Mouse (Mus musculus): ENCODE data around the gene Cldn10. TPM values are rescaled to one million over a fixed set of nuclear protein-coding genes. Genes with fewer than 3 reads are reported as not detected.

Cldn10 gene
- polyA plus RNA-seq, 1 experiment from 2014 or later: not detected

DNA sequence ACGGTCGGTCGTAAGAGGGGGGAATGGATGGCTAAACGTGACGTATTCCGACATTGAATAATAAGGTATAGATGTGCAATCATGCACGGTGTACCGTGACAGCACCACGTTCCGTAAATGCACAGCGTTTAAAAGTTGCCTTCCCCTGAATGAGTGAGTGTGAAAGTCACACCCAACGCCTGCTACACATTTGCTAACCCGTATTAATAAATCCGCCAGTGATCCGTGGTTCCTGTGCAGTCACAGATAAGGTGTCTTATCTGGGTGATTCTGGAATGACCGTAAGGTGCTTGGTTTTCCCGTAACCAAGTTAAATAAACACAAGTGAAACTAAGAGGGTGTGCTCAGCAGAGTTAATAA, 19.4 kb upstream of the Cldn10 start:
- no peak overlapping the region for H3K4me3 ChIP-seq (ENCODE audit: inconsistent target)
- WGBS (ENCODE audit: missing documents): 53% methylated on average over 17 of the region's 17 CpGs
- H3K36me3 ChIP-seq (ENCODE audit: inconsistent target): no peaks in the 10 kb centered on the region
- H3K79me2 ChIP-seq (ENCODE audit: inconsistent target): no peaks in the 10 kb centered on the region
- H3K27ac ChIP-seq: no peak overlapping the region

DNA sequence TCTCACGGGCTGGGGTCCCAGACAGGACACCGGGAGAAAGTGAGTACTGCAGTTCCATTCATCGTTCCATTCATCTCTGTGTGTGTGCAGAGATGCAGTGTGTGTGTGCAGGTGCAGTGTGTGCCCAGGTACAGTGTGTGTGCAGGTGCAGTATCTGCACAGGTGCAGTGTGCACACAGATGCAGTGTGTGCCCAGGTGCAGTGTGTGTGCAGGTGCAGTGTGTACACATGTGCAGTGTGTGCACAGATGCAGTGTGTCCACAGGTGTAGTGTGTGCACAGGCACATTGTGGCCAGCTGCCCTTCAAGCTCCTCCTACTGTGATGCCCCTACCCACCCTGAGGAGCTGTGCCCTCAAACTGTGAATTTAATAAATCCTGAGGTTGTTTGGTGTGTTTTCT, 14.0 kb upstream of the Cldn10 start:
- Histone ChIP-seq H3K36me3 (ENCODE audit: inconsistent target) (no peaks in the 10 kb centered on the region), H3K27ac (no peak overlapping the region), H3K4me3 (ENCODE audit: inconsistent target) (no peak overlapping the region), H3K79me2 (ENCODE audit: inconsistent target) (no peaks in the 10 kb centered on the region)
- 100% methylated on average over 3 of the region's 3 CpGs for WGBS (ENCODE audit: missing documents)

DNA sequence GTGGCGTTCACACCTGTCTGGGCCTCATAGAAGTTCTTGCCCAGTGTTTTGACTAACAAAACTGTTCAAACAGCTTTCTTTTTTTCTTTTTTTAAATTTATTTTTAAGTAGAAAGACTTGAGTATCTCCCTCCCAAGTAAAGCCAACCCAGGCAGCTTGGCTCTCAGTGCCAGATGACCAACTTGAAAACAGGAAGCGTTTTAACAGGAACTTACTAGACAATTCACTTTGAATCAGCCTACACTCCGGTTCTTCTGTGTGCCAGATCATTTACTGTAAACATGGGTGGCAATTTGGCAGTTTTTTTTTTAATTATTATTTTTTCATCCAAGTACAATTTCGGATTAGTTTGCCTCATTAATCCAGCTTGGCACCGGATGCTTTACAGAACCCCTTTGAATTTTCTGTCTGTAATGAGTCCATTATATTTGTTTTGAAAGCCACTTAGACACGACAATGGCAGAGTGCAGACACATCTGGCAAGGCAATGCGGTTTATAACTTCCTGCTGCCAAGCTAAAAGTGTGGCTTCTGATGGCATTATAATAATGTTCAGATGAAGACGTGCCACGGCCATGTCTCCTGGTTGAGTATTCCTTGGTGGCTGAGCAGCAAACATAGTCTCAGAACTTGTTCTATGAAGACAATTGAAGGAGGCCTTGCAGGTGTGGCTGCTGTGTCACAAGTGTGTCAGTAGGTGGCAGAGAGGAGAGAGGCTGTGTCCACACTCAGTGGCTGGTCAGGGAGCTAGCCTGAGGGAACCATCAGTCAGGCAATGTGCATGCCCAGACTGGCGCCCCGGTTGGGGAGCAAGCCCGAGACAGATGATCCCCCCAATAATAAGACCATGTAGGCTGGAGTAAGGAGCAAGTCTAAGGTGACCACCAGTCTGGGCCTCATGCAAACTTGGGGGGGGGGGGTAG, 12.9 kb upstream of the Cldn10 start:
- no peak overlapping the region for H3K4me3 ChIP-seq (ENCODE audit: inconsistent target)
- 39% methylated on average over 12 of the region's 12 CpGs for WGBS (ENCODE audit: missing documents)
- no peak overlapping the region for H3K27ac ChIP-seq
- H3K36me3 ChIP-seq (ENCODE audit: inconsistent target): no peaks in the 10 kb centered on the region
- no peaks in the 10 kb centered on the region for H3K79me2 ChIP-seq (ENCODE audit: inconsistent target)

DNA sequence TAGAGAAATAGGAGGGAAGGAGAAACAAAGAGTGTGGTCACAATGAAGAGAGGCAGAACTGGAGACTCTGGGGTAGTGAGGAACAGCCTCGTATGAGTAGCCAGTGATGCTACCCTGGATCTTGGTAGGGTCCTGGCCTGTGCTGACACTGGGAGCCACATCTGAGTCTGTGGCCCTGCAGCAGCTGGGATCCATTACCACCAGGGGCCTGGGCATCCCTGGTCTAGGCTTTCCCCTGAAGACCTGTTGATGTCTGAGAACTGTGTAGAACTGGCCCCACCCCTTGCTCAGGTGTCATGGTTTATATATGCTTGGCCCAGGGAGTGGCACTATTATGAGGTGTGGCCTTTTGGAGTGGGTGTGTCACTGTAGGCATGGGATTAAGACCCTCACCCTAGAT, 12.2 kb upstream of the Cldn10 start:
- no peak overlapping the region for H3K27ac ChIP-seq
- no peaks in the 10 kb centered on the region for H3K36me3 ChIP-seq (ENCODE audit: inconsistent target)
- no peaks in the 10 kb centered on the region for H3K79me2 ChIP-seq (ENCODE audit: inconsistent target)
- WGBS (ENCODE audit: missing documents): 82% methylated on average over 1 of the region's 1 CpGs
- no peak overlapping the region for H3K4me3 ChIP-seq (ENCODE audit: inconsistent target)

DNA sequence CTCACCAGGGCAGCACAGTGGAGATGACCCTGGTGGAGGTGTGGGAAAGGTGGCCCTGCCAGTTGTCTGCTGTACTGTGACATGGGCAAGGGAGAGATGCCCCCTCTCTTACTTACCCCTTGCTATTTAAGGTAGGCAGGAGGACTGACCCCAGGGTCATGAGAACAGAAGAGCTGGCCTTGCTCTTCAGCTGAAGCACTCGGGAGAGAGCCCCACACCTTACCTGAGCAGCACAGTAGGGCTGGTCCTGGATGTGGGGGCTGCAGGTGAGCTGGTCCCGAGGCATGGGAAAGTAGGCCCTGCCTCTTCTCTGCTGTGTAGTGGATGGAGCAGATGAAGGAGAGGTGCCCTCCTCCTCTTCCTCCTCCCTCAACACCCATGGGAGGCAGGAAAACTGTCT, 11.3 kb upstream of the Cldn10 start:
- no peaks in the 10 kb centered on the region for H3K36me3 ChIP-seq (ENCODE audit: inconsistent target)
- H3K79me2 ChIP-seq (ENCODE audit: inconsistent target): no peaks in the 10 kb centered on the region
- no peak overlapping the region for H3K4me3 ChIP-seq (ENCODE audit: inconsistent target)
- no peak overlapping the region for H3K27ac ChIP-seq
- WGBS (ENCODE audit: missing documents): 85% methylated on average over 2 of the region's 2 CpGs

DNA sequence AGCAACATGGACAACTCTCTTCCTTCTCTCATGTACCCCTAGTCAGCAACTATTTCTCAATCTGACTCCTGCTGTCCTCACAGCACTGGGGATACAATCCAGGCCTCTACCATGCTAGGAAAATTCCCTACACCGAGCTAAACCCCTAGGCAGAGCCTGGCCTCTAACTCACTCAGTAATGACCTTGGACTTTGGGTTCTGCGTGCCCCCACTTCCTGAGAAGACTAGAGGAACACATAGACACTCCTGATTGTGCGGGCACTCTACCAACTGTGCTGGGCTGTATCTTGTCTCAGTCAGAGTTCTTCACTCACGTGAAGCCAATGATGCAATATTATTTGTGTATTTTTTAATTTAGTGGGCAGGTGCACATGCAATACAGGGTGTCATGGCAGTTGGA, 10.2 kb upstream of the Cldn10 start:
- no peak overlapping the region for H3K27ac ChIP-seq
- WGBS (ENCODE audit: missing documents): 78% methylated on average over 4 of the region's 4 CpGs
- H3K79me2 ChIP-seq (ENCODE audit: inconsistent target): no peaks in the 10 kb centered on the region
- no peaks in the 10 kb centered on the region for H3K36me3 ChIP-seq (ENCODE audit: inconsistent target)
- no peak overlapping the region for H3K4me3 ChIP-seq (ENCODE audit: inconsistent target)

DNA sequence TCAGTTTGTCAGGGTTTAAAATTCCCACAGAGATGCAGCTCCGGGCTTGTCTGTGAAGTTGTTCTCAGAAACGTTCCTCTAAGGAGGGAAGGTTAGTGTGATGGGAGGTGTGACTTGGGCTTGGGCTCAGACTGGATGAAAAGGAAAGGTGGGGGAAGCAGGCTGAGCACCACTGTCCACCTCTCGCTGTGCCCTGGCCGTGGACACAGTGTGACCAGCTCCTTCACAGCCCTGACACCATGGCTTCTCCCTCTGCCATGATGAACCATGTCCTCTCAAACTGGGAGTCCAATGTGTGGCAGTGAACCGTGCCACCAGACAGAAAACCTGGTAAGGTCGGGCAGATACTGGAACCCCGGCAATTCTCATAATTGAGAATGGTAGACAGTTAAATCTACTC, 6.1 kb upstream of the Cldn10 start:
- Histone ChIP-seq H3K27ac (no peak overlapping the region), H3K36me3 (ENCODE audit: inconsistent target) (no peaks in the 10 kb centered on the region), H3K4me3 (ENCODE audit: inconsistent target) (no peak overlapping the region), H3K79me2 (ENCODE audit: inconsistent target) (no peaks in the 10 kb centered on the region)
- WGBS (ENCODE audit: missing documents): 77% methylated on average over 7 of the region's 7 CpGs

DNA sequence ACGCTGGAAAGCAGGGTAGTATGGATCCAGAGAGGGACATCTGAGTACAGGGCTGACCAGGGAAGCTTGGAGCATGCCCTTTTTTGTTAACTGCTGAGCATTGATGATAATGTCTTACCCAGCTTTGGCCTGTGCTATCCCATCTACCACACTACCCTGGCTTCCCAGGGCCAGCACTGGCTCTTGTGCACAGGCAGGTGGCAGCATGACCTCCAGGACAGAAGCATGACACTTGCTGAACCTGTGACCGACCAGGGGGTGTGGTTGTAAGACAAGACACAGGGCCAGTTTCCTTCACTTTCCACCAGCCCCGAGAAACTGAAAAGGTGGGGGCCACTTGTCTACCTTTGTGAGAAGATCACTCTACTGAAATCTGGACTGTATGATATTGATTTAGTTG, 5.5 kb upstream of the Cldn10 start:
- WGBS (ENCODE audit: missing documents): 14% methylated on average over 3 of the region's 3 CpGs
- H3K36me3 ChIP-seq (ENCODE audit: inconsistent target): no peaks in the 10 kb centered on the region
- H3K27ac ChIP-seq: no peak overlapping the region
- no peaks in the 10 kb centered on the region for H3K79me2 ChIP-seq (ENCODE audit: inconsistent target)
- no peak overlapping the region for H3K4me3 ChIP-seq (ENCODE audit: inconsistent target)

DNA sequence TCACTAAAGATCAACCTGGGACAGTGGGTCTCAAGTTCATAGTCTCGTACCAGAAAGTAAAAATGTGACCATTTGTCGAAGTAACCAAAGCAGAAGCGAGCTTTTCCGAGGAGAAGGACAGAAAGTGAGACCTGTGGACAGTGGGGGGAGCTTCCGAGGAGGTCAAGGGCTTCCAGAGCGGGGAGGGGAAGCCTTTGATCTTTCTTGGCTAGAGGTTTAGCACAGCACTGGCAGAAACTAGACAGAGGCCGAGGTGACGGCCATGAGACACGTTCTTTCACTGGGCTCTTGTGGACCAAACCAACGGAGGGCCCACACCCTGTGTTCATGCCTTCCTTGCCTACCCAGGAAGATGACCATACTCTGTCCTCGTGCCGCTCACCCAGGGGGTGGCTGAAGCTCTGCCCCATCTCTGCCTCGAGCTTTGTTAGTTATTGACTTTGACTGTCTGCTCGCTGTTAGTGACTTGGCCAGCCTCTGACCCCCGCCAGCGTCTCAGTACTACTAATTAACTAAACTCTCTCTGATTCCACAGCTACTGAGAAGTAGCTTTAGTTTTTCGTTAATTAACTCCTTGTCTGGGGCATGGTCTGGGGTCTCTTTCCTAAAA, 4.3 kb upstream of the Cldn10 start:
- H3K27ac ChIP-seq: no peak overlapping the region
- no peak overlapping the region for H3K4me3 ChIP-seq (ENCODE audit: inconsistent target)
- no peaks in the 10 kb centered on the region for H3K36me3 ChIP-seq (ENCODE audit: inconsistent target)
- 91% methylated on average over 17 of the region's 17 CpGs for WGBS (ENCODE audit: missing documents)
- H3K79me2 ChIP-seq (ENCODE audit: inconsistent target): no peaks in the 10 kb centered on the region

DNA sequence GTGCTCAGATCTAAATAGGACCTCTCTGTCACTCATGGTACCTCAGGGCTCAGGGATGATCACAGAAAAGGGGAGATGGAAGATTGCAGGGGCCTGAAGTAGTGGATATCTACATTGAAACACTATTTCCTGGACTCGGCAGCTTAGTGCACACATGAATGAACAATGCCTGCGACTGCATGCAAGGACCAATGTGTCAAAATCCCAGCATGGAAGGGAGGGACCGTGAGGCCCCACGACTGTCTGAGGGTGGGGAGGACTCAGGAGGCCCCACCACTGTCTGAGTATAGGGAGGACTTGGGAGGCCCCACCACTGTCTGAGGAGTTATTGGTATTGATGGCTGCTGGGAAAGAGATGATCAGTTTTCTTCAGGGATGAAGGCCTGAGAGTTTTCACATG, 2.5 kb downstream of the Cldn10 start:
- H3K36me3 ChIP-seq (ENCODE audit: inconsistent target): no peaks in the 10 kb centered on the region
- no peak overlapping the region for H3K4me3 ChIP-seq (ENCODE audit: inconsistent target)
- 87% methylated on average over 4 of the region's 4 CpGs for WGBS (ENCODE audit: missing documents)
- no peaks in the 10 kb centered on the region for H3K79me2 ChIP-seq (ENCODE audit: inconsistent target)
- H3K27ac ChIP-seq: no peak overlapping the region

DNA sequence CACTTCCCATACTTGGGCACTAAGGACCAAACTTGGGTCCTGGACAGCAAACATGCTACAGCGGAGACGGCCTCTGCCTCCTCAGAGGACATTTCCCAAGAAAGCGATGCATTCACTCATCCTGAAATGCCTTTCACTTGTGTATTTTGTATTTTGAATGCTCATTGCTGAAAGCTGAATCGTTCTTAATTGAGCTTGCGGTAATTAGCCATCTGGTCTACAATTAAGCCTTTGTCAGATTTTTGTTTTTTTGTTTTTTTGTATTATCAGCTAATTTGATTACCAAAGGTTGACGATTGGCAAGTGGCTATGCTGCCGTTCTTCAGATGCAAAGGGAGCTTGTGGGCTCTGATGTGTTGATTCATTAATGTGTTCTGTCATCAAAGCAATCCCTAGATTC, 5.2 kb downstream of the Cldn10 start:
- Histone ChIP-seq H3K36me3 (ENCODE audit: inconsistent target) (no peaks in the 10 kb centered on the region), H3K79me2 (ENCODE audit: inconsistent target) (no peaks in the 10 kb centered on the region), H3K27ac (no peak overlapping the region), H3K4me3 (ENCODE audit: inconsistent target) (no peak overlapping the region)
- 96% methylated on average over 7 of the region's 7 CpGs for WGBS (ENCODE audit: missing documents)

DNA sequence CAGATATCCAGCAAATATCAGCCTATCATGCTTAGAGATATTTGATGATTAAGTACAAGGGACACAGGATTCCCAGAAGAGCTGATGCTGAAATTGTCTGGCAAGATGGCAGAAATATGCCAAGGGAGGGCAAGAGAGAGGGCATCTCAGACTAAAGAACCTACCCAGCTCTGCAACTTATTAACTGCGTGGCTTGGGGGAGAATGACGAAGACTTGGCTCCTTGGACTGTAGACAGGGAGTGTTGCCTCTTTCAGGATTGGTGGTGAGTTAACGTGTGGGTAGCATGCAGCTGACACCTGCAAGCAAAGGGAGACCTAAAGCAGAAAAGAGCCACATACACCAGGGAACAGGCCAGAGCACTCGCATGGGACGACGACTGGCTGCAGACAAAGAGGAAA, 5.7 kb downstream of the Cldn10 start:
- Histone ChIP-seq H3K36me3 (ENCODE audit: inconsistent target) (no peaks in the 10 kb centered on the region), H3K27ac (no peak overlapping the region), H3K4me3 (ENCODE audit: inconsistent target) (no peak overlapping the region), H3K79me2 (ENCODE audit: inconsistent target) (no peaks in the 10 kb centered on the region)
- 92% methylated on average over 6 of the region's 6 CpGs for WGBS (ENCODE audit: missing documents)

DNA sequence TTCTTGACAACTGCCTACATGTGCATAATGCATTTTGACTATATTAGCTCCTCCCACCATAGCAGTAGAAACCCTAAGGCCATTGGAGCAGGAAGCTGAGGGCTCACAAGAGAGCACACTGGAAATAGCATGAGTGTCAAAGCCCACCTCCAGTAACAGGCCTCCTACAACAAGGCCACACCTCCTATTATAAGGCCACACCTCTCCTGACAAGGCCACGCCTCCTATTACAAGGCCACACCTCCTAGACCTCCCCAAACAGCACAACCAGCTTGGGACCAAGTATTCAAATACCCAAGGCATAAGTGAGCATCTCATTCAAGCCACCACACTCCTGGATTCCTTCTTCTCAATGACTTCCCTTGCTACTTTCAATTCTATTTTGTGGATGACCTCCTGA, 6.5 kb downstream of the Cldn10 start:
- WGBS (ENCODE audit: missing documents): 77% methylated on average over 1 of the region's 1 CpGs
- Histone ChIP-seq H3K36me3 (ENCODE audit: inconsistent target) (no peaks in the 10 kb centered on the region), H3K27ac (no peak overlapping the region), H3K79me2 (ENCODE audit: inconsistent target) (no peaks in the 10 kb centered on the region), H3K4me3 (ENCODE audit: inconsistent target) (no peak overlapping the region)

DNA sequence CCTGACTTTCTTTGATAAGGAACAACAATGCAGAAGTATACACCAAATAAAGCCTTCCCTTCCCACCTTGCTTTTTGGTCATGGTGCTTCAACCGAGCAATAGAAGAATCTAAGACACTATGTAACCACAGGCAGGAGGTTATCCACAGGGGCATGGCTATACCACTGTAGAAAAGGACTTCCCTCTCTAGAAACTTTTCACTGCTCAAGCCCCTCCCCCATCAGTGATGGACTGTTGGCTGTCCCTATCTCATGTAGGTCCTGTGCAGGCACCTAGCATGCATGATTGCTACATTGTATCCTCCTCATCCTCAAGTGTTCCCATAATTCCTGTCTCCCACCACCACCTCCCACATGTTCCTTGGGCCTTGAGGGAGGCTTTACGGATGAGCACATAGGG, 7.2 kb downstream of the Cldn10 start:
- H3K79me2 ChIP-seq (ENCODE audit: inconsistent target): no peaks in the 10 kb centered on the region
- H3K27ac ChIP-seq: no peak overlapping the region
- H3K4me3 ChIP-seq (ENCODE audit: inconsistent target): no peak overlapping the region
- no peaks in the 10 kb centered on the region for H3K36me3 ChIP-seq (ENCODE audit: inconsistent target)
- WGBS (ENCODE audit: missing documents): 58% methylated on average over 2 of the region's 2 CpGs

DNA sequence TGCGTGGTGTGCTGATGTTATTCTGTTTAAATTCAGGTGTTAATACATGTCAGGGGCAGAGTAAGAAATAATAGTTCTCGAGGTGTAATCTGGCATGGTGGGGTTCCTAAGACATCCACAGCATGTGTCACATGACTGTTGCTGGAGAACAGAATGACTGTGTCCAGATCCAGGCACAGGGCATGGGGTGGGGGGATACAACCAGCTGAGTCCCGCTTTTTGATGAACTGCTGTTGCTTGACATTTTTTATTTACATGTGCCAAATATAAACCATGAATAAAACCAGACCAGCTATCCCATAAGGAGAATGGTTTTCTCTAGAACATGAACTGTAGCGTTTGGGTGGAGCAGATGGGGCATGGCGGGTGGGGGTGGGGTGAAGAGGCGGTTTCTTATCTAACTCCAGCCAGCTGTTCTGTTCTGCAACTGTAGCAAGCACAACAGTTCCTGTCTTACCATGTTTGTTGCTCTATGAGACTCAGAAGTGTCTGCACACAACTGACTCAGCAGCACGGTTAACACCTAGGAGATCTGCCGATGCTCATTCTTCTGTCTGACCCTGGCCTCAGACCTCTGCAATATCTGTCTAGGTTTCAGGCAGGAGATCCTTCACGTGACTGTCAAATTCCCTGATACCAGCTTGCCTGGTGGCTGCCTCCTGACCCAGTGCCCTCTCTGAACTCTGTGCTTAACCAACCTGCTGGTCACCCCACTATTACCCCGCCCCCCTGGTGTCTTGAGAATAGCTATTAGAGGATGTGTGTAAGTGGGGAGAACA, 8.4 kb downstream of the Cldn10 start:
- Histone ChIP-seq H3K36me3 (ENCODE audit: inconsistent target) (no peaks in the 10 kb centered on the region), H3K4me3 (ENCODE audit: inconsistent target) (no peak overlapping the region), H3K27ac (no peak overlapping the region), H3K79me2 (ENCODE audit: inconsistent target) (no peaks in the 10 kb centered on the region)
- WGBS (ENCODE audit: missing documents): 19% methylated on average over 10 of the region's 10 CpGs

All from macrophage (primary cell).